Mouse (Mus musculus) small intestine, adult 2 months (tissue): ENCODE results near the gene Nop10. TPM values are rescaled to one million over a fixed set of nuclear protein-coding genes. Genes with fewer than 3 reads are reported as not detected.
A peak's percentile ranks its signal among the peaks of the same experiment; 100 is the strongest.

ENCODE experiments used
- H3K27ac ChIP-seq: fragments of 200-500 bp; 2 replicates; pipeline ENCODE4 v1.5.1; 2012; ENCODE audit warnings: low read depth, low read length, control low read depth, inconsistent platforms; ENCODE audit not compliant: insufficient read depth
- H3K27me3 ChIP-seq: fragments of 200-500 bp; 2 replicates; pipeline ENCODE4 v1.6.1; 2012; ENCODE audit warnings: mild to moderate bottlenecking, moderate library complexity, low read length, inconsistent platforms; ENCODE audit not compliant: control insufficient read depth, insufficient read depth
- H3K36me3 ChIP-seq: fragments of 200-500 bp; 2 replicates; pipeline ENCODE4 v1.6.1; 2012; ENCODE audit warnings: mild to moderate bottlenecking, low read length, control low read depth, inconsistent platforms; ENCODE audit not compliant: control insufficient read depth, insufficient read depth
- H3K4me1 ChIP-seq: fragments of 200-500 bp; 2 replicates; pipeline ENCODE4 v1.6.1; 2012; ENCODE audit warnings: low read length, inconsistent platforms, mixed read lengths; ENCODE audit not compliant: control insufficient read depth, insufficient read depth, insufficient read length
- H3K4me3 ChIP-seq: fragments of 200-500 bp; 2 replicates; pipeline ENCODE4 v1.5.1; 2012; ENCODE audit warnings: low read depth, mild to moderate bottlenecking, control low read depth, inconsistent platforms, low read length, moderate library complexity
- CTCF ChIP-seq: fragments of 200-500 bp; IDR thresholded peaks from 2 replicates; pipeline ENCODE4 v1.5.1; 2012; ENCODE audit warnings: low read depth, mild to moderate bottlenecking, control low read depth, inconsistent platforms, low read length, moderate library complexity, mixed read lengths; ENCODE audit not compliant: insufficient replicate concordance, insufficient read length; ENCODE audit errors: extremely low read depth
- POLR2A ChIP-seq: fragments of 200-500 bp; IDR thresholded peaks from 2 replicates; pipeline ENCODE4 v1.6.1; 2012; ENCODE audit warnings: low read depth, mild to moderate bottlenecking, control low read depth, inconsistent platforms, low read length, moderate library complexity
- WGBS: fragments of 180-500 bp; shearing (Covaris S2); methylation state at CpG from one replicate; pipeline ENCODE4 v1.1.7; 2018; 5-methylcytosine and 5-hydroxymethylcytosine counted together
- polyA plus RNA-seq: library from polyadenylated mRNA; depleted of rRNA; stranded (reverse); fragments of >200 nt; gene quantifications from 2 replicates; pipeline ENCODE4 v1.2.3, GENCODE M21; 2012; rRNA removed

Nop10 gene
- polyA plus RNA-seq, 1 experiment = 20.3 TPM

DNA sequence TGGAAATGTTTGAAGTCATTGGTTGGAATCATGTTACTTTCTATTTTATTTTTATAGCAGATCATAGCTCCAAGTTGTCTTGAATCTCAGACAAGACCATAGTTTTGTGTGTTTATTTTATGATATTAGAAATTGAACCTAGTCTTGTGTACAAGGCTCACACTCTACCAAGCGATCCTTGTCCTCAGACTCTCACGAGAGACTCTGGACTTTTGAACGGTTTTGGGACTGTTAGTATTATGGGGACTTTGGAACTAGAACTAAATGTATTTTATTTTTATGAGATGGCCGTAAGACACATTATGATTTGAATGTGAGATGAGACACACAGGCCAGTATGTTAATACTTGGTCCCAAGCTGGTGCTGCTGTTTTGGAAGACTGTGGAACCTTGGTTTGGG is 36.5 kb downstream of the Nop10 start:
- H3K4me1 ChIP-seq = peaks cover 10% of the 10 kb centered on the region; the same call in 1 of the 2 replicates
- no peak for TF ChIP-seq CTCF
- TF ChIP-seq POLR2A = no peak
- H3K36me3 ChIP-seq = peaks cover 8% of the 10 kb centered on the region
- peak overlapping the region; percentile 71 for H3K27ac ChIP-seq
- H3K27me3 ChIP-seq = no peaks in the 10 kb centered on the region
- 35% methylated on average over 4 of the region's 4 CpGs for WGBS
- H3K4me3 ChIP-seq = no peak overlapping the region

DNA sequence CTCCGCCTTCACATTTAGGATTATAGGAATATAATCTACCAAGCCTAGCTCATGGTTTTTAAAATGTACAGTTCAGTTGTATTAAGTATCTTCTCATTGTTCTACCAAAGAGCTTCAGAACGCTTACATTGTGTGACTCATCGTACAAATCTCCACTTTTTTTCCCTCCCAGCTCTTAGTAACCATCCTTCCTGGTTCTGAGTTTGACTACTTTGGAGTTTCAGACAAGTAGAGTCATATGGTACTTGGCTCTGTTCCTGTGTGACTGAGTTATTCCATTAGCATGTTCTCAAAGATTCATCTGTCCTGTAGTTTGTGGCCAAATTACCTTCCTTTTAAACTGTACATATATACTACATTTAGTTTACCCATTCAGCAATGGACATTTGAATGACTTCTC is 46.9 kb downstream of the Nop10 start:
- Histone ChIP-seq H3K4me3 (no peak overlapping the region), H3K36me3 (0 out of 2 replicates have a peak, but pooled peaks cover 3% of the 10 kb centered on the region), H3K27me3 (no peaks in the 10 kb centered on the region), H3K27ac (0 out of 2 replicates have a peak overlapping the region, but pooled peaks have one; percentile 19), H3K4me1 (0 out of 2 replicates have a peak, but pooled peaks cover 6% of the 10 kb centered on the region)
- 46% methylated on average over 3 of the region's 3 CpGs for WGBS
- TF ChIP-seq POLR2A (no peak), CTCF (no peak)

DNA sequence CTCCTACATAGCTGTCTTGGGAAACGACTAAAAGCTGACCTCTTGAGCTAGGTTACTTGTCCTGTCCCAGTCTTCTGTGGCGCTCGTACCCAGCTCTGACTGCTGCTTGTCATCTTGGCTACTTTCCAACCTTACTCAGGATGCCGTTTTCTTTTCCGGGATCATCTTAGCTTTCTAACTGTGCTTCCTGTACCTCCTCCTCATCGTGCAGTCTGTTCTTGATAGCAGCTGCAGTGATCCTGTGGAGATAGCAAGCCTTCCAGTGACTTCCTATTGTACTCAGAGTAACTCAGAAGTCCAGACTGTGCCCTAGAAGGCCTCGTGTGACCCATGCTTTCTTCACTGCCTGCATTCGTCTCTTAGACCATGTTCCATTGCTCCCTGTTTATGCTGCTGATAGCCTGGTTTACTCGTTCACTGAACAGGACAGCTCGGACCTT is 47.5 kb downstream of the Nop10 start:
- Histone ChIP-seq H3K27me3 (no peaks in the 10 kb centered on the region), H3K36me3 (0 out of 2 replicates have a peak, but pooled peaks cover 4% of the 10 kb centered on the region), H3K4me1 (0 out of 2 replicates have a peak, but pooled peaks cover 6% of the 10 kb centered on the region), H3K4me3 (no peak overlapping the region), H3K27ac (0 out of 2 replicates have a peak overlapping the region, but pooled peaks have one; percentile 19)
- no peak for TF ChIP-seq POLR2A
- WGBS = 15% methylated on average over 10 of the region's 10 CpGs

Other genes starting within 250 kb of the Nop10 start
- not detected in 2 replicates for gene Olfr1310, start 249.2 kb upstream of the Nop10 start, polyA plus RNA-seq
- not detected in 2 replicates for gene Olfr1311, start 237.5 kb upstream of the Nop10 start, polyA plus RNA-seq
- not detected in 2 replicates for gene Olfr1312, start 211.7 kb upstream of the Nop10 start, polyA plus RNA-seq
- not detected in 2 replicates for gene Olfr1313, start 184.1 kb upstream of the Nop10 start, polyA plus RNA-seq
- not detected in 2 replicates for gene Olfr1314, start 165.1 kb upstream of the Nop10 start, polyA plus RNA-seq
- not detected in 2 replicates for gene Olfr1315-ps1, start 146.5 kb upstream of the Nop10 start, polyA plus RNA-seq
- gene Olfr1316, start 126.9 kb upstream of the Nop10 start, polyA plus RNA-seq = not detected in 2 replicates
- gene Olfr1317, start 121.6 kb upstream of the Nop10 start, polyA plus RNA-seq = not detected in 2 replicates
- not detected in 2 replicates for gene Olfr1318, start 107.7 kb upstream of the Nop10 start, polyA plus RNA-seq
- 28.5 and 38.7 TPM in 2 replicates for gene Lpcat4, start 22.5 kb upstream of the Nop10 start, polyA plus RNA-seq
- gene Nutm1, start 2.6 kb upstream of the Nop10 start, polyA plus RNA-seq = not detected in 2 replicates
- gene Slc12a6, start 3.9 kb downstream of the Nop10 start, polyA plus RNA-seq = 7.6 and 17.6 TPM in 2 replicates
- not detected in 2 replicates for gene Gm21985, start 4.4 kb downstream of the Nop10 start, polyA plus RNA-seq
- 47.2 and 61.4 TPM in 2 replicates for gene Emc4, start 106.1 kb downstream of the Nop10 start, polyA plus RNA-seq
- 0.06 and 0.27 TPM in 2 replicates for gene Katnbl1, start 117.3 kb downstream of the Nop10 start, polyA plus RNA-seq
- gene Emc7, start 193.1 kb downstream of the Nop10 start, polyA plus RNA-seq = 2.0 and 2.7 TPM in 2 replicates
- gene Chrm5, start 218.8 kb downstream of the Nop10 start, polyA plus RNA-seq = not detected in 2 replicates
- 1.5 and 2.2 TPM in 2 replicates for gene Aven, start 231.0 kb downstream of the Nop10 start, polyA plus RNA-seq